Mouse (Mus musculus) cerebellum, postnatal 10 days (tissue): ENCODE measurements around the gene Nxpe3.

Source experiments
- DNase-seq, 2 experiments: peaks; one replicate each; pipeline ENCODE4 v3.0.0; 2021; ENCODE audit warnings: mixed read lengths in 2 of 2

The Nxpe3 gene

DNA sequence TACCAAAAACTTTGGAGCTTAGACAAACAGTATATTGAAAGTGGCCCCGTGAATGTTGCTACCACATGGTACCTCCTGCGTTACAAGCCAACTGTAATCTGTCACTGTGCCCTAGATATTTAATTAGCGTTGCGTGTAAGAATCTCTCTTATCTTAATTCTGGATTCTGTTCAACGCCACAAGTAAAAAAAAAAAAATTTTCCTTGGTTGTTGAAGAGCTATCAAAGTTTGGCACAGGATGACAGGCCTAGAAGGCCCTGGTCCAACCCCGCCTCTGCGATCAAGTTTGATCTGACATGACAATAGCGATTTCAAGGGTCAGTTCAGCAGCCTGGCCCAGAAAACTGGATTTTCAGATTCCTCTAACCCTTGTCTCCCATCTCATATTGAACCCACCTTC, 62.5 kb downstream of the Nxpe3 start:
- DNase-seq, result no peak

GRCm38 (mm10) chr16:55832040-55832439, 63.0 kb downstream of the Nxpe3 start:
- no peak for DNase-seq

- DNase-seq, result no peak
Observed at GRCm38 (mm10) chr16:55831451-55831850, 63.6 kb downstream of the Nxpe3 start.

- DNase-seq, result no peak
Observed at GRCm38 (mm10) chr16:55823398-55824155, 71.5 kb downstream of the Nxpe3 start.

GRCm38 (mm10) chr16:55822741-55823397, 72.2 kb downstream of the Nxpe3 start:
- DNase-seq, result no peak

DNA sequence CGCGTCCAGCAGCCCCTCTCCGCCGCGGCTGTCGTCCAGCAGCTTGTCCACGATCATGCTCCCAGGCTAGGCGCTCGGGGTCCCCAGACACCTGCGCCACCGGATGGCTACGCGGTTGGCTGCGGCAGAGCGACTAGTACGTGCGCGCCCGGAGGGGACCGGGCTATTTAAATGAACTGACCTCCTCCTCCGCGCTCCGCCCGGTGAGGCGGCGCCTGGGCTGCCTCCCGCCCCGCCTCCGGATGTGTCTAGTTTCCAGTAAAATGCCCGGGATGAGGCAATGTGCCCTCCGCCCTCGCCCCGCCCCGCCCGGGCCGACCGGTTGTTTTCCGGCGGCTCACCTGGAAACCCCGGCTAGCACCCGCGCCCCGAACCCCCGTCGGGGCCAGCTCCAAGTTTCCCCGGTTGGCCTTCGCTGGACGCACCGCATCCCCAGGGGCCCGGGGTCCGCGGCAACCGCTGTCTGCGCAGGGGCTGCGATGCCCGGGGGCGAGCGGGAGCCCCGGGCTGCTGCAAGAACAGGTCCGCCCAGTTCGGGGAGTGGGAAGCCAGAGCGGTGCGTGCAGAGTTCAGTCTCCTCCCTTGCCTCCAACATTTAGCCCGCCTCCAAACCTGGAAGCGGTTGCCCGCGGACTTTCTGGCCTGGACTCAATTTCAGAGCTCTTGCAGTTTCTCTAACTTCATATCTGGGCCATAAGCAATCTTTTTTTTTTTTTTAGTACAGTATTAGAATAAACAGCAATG, 72.9 kb downstream of the Nxpe3 start:
- peak; percentile 93 to 95 for DNase-seq

DNA sequence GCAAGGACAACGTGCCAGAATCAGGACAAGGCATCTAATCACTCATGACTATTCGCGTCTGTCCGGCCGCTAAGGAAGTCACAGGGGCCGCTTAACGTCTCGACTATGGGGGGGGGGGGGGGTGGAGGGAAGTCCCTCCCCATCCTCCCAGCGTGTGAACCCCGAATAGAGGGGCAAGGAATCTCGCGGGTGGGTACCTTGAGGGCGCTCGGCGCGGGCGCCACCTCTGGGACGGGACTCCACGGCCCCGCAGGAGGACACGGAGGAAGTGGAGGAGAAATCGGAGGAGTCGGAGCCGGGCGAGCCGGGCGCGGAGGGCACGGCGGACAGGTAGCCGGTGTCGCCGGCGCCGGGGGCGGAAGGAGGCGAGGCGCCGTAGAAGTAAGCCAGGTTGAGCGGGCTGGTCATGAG, 73.5 kb downstream of the Nxpe3 start:
- peak in 1 of 2 experiments; percentile 50 for DNase-seq

DNA sequence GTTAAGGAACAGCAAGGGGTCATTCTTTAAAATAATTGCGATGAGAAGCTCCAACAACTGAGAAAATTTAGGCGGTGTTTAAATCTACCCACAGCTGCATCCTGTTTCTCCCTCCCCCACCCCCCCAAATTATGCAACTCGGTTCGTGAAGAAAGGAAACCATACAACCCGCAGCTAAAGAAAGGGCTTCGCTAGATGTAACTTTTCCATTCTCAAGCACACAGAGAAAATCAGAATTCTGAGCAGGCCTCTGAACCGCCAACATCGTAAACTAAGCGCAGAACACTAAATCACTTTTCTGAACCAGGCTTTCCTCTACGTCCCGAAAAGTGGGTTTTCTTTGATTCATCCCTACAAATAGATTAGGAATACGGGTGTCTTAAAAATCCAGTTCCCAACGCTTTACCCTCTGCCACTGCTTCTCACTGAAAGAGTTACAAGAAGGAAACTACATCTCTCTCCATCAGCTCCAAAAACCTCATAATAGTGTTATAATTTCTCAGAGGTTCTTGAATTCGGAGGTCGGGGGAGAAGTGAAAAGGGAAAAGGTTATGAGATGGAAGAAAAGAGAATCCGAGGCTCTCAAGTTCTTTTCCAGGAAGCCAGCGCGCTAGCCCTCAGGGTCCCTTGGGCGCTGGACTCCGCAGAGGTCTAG, 74.0 kb downstream of the Nxpe3 start:
- DNase-seq, result peak in 1 of 2 experiments; percentile 55

DNA sequence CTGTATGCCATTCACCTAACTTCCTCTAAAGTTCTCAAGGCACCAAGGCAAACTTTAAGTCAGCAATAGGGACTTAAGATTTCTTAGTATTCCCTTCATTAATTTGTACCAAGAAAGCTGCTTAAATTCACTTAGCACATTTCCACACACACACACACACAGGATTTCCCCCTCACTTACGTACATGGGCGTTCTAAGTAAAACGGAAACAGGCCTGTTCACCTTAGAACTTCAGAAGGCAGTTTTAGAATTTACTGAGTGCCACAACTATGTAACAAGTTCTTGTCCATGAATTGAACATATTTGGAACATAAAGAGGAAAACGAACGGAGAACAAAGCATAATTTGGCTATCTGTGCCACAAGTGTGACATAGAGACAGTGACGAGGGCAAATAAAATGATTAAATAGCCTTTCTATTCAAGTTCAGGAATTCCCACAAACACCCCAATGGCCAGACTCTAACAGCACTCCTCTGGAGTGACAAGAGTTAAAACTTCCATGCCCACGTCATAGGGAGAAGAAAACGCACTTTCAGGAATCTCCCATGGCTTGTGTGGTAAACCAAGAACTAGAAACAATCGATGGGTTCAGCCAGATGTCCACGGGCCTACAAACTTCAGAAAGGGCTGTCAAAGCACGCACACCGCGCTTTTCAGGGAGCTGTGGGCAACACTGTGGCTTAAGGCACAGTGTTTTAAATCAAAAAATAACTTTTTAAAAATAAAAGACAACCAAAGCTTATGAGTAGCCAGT, 74.7 kb downstream of the Nxpe3 start:
- no peak for DNase-seq

DNA sequence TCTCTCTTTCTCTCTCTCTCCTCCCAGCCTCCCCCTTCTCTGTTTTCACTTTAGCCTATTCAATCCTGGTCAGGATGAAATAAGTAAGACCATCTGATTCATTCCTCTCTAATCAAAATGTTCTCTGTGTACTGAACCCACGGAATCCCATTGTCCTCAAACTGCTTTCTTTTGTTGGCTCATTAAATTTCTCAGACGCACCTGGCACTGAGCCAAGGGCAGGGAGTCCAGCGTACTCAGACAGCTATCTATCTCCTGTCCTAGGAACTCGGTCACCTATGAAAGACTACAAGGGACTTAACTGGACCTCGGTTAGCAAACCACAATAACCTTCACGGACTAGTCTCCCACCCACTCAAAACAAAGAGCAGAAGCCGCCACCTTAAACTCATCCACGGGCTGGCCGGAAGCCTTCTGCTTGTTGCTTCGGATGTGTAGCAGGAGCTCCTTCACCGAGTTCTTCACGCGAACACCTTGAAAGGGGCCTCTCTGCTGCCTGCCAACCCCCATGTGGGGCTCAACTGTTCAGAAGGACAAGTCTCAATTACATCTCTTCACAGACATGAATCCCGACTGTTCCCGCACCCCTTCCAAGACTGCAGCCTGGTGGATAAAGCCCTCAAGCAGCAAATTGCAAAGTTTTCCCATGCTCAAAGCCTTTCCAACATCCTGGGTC, 75.8 kb downstream of the Nxpe3 start:
- DNase-seq, result peak; percentile 41 to 54

DNA sequence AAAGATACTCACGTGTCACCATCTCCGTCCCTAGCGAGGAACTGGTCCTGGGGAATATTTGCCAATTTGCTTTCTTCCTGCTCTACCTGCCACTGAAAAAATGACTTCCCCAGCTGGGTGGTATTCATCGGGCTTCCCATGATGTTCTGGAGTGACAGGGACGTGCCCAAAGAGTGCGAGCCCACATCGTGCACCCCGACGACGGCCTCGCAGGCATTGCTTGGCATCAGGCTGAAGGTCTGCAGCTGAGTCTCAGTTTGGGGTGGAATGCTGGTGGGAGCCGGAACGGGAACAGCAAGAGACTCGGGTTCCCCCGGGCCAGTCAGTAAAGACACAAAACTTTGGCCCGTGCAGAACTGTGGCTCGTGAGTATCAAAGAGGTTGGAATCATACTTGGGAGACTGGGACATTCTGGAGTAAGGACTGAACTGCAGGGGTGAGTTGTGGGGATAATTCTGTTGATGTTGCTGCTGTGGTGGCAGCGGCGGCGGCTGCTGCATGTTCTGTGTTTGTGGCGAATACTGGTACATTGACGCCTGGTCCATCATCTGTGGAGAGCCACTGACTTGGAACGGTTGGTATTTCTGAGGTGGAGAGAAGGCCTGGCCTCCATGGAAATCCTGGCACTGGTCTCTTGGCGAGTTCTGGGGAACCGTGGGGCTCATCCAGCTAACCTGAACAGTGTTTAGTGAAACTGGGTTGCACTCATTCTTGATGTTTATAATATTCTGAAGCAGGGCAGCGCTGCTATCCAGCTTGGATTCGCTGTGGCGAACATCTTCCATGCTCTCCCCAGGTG, 77.2 kb downstream of the Nxpe3 start:
- no peak for DNase-seq

DNA sequence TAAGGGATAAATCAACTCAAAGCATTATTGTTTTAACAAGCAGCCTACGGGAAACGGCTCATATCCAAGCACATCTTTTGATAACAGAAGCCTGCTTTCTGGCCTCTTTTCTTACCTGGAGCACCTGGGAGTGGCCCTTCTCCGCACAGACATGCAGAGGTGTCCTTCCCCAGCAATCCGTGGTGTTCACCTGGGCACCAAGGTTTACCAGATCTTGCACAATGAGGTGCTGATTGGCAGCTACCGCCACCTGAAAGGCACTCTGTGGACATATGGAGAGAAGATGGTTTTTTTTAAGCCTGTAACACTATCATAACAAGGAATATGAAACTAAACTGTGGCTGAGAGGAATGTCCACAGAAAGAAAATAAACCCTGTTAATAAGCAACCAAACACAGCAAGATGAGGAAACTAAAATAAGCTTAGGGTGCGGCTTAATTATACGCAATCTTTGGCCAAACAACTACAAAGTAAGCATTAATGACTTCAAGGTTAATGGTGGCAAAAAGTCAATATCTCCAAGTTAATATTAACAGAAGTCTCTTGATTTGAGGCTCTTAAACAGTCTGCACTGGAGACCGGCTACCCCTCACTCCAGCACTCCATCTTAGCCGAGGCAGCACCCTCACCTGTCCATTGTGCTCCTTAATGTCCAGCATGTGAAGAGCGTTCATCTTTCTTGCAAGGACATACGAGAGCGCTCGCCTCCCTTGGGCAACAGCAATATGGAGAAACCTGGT, 78.7 kb downstream of the Nxpe3 start:
- DNase-seq, result no peak

DNA sequence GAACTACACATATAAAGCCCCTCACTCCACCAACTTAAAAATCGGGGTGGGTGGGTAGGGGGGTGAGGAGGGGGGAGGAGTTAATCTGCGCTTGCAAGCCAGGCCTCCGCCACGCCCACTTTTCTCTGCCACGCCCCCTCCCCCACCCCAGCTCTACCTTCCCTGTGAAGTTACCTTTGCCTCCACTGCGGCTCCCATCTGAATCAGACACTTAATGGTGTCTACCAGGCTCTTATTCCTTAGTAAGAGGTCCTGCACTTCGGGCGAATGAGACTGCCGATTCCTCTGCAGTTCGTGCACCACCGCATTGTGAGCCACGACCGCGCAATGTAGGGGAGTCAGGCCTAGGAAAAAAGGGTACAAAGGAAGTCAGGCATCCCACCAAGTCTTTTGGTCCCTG, 79.6 kb downstream of the Nxpe3 start:
- no peak for DNase-seq

DNA sequence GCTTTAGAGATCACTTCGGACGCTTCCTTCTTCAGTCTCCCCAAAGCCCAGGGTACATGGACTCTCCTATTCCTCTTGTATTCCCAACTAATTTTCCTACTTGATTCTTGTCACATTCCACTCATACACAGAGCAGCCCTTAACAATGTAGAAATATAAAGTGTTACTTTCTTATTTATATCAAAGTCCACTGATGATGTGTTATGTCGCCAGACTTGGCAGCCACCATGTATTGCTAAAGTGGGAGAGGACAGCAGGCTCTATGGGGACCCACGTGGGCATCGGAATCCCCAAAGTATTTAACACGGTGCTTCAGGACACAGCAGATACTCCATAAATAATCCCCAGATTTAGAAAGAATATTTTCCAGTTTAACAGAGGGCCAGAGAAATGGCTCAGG, 80.4 kb downstream of the Nxpe3 start:
- no peak for DNase-seq

DNA sequence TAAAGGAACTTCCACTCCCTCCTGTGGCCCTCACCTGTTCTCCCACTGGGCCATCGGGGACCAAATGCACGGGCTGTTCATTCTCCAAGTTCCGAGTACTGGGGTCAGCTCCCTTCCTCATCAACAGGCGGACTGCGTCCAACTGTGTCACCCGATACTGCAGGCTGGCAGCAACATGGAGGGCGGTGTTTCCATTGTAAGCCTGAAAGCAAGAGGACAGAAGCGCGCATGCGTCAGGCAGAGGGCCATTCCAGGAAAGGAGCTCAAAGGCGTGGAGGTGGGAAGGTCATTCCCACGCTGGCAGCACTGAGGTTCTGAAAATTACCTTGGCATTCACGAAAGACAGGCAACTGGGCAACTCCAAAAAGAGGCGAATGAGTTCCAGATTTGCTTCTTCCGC, 81.2 kb downstream of the Nxpe3 start:
- no peak for DNase-seq

DNA sequence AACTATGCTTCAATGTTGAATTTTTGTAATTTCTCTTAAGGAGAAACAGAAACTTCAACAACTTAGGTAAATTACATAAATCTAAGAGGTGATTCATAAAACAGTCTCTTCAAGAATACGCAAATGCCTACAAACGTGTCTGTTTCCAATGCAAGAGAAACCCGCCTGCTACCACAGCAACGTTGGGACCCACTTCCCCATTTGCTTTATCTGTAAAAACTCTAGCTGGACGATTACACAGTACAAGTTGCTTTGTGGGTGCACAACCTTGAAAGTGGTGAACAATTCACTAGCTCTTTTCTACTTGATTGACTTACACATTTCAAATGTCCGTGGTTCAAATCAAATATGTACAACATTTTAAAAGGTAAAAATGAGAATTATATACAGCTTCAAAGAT, 83.3 kb downstream of the Nxpe3 start:
- DNase-seq, result no peak

GRCm38 (mm10) chr16:55809779-55810514, 85.1 kb downstream of the Nxpe3 start:
- DNase-seq, result no peak

- DNase-seq, result no peak
Observed at GRCm38 (mm10) chr16:55809345-55809744, 85.7 kb downstream of the Nxpe3 start.

DNA sequence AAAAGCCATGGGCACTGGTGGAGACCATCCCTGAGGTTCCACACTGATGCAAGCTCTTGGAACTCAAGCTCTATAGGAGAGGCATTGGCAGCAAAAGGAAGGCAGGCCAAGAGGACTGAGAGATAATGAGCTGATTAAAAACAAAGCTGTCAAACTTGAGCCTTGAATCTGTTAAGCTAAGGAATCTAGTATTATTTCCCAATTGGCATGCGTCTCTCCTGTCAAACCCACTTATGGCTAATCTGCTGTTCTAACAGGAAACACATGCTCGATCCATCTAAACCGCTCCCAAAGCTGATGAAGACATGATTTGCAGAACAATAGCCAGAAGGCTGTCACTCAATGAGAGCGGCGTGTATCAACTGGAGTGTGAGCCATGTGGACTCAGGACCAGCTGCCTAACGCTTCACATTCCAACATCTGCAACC, 87.6 kb downstream of the Nxpe3 start:
- DNase-seq, result no peak

DNA sequence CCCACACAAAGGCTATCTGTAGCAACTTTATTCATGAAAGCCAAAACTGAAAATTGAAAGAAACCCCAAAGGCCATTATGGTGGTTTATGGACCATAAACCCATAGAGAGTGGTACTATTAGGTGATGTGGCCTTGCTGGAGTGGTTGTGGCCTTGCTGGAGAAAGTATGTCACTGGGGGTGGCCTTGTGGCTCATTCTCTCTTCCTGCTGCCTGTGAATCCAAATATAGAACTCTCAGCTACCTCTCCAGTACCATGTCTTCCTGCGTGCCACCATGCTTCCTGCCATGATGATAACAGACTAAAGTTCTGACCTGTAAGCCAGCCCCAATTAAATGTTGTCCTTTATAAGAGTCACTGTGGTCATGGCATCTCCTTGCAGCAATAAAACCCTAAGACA, 90.3 kb downstream of the Nxpe3 start:
- DNase-seq, result no peak
